Mouse (Mus musculus): ENCODE measurements around the gene Wnk4. TPM values are rescaled to one million over a fixed set of nuclear protein-coding genes. Genes with fewer than 3 reads are reported as not detected.

Wnk4 gene
- polyA plus RNA-seq, 1 experiment from 2014 or later: 6.2 TPM

- DNase-seq (ENCODE audit: low spot score): no peak
- peaks cover 85% of the 10 kb centered on the region for H3K27me3 ChIP-seq (ENCODE audit: low read depth, poor library complexity, severe bottlenecking)
- peaks cover 51% of the 10 kb centered on the region for H3K4me1 ChIP-seq
- H3K27ac ChIP-seq: no peak overlapping the region
- 31% methylated on average over 6 of the region's 6 CpGs for WGBS
- H3K36me3 ChIP-seq: no peaks in the 10 kb centered on the region
- no peak overlapping the region for H3K4me3 ChIP-seq
- no peaks in the 10 kb centered on the region for H3K9me3 ChIP-seq (replicated peaks)
These were observed 5.5 kb downstream of the Wnk4 start for GRCm38 (mm10) chr11:101265906-101266305.

- H3K27me3 ChIP-seq (ENCODE audit: low read depth, poor library complexity, severe bottlenecking): peaks cover 54% of the 10 kb centered on the region
- peaks cover 19% of the 10 kb centered on the region for H3K4me1 ChIP-seq
- no peaks in the 10 kb centered on the region for H3K9me3 ChIP-seq (replicated peaks)
- no peaks in the 10 kb centered on the region for H3K36me3 ChIP-seq
- no peak for DNase-seq (ENCODE audit: low spot score)
- 13% methylated on average over 10 of the region's 10 CpGs for WGBS
- no peak overlapping the region for H3K27ac ChIP-seq
- no peak overlapping the region for H3K4me3 ChIP-seq
These were observed 9.3 kb downstream of the Wnk4 start for GRCm38 (mm10) chr11:101269577-101270116.

- Histone ChIP-seq H3K27ac (no peak overlapping the region), H3K9me3 (replicated peaks) (no peaks in the 10 kb centered on the region), H3K36me3 (peaks cover 16% of the 10 kb centered on the region), H3K27me3 (ENCODE audit: low read depth, poor library complexity, severe bottlenecking) (peaks cover 48% of the 10 kb centered on the region), H3K4me3 (no peak overlapping the region), H3K4me1 (peaks cover 32% of the 10 kb centered on the region)
- WGBS: 93% methylated on average over 3 of the region's 3 CpGs
- no peak for DNase-seq (ENCODE audit: low spot score)
These were observed 12.1 kb downstream of the Wnk4 start for GRCm38 (mm10) chr11:101272446-101272845.

GRCm38 (mm10) chr11:101275309-101275708 is 14.9 kb downstream of the Wnk4 start:
- peaks cover 38% of the 10 kb centered on the region for H3K27me3 ChIP-seq (ENCODE audit: low read depth, poor library complexity, severe bottlenecking)
- peaks cover 40% of the 10 kb centered on the region for H3K4me1 ChIP-seq
- no peak overlapping the region for H3K4me3 ChIP-seq
- H3K36me3 ChIP-seq: peaks cover 17% of the 10 kb centered on the region
- no peaks in the 10 kb centered on the region for H3K9me3 ChIP-seq (replicated peaks)
- WGBS: 68% methylated on average over 4 of the region's 4 CpGs
- DNase-seq (ENCODE audit: low spot score): no peak
- H3K27ac ChIP-seq: no peak overlapping the region

- Histone ChIP-seq H3K27ac (peak overlapping the region; percentile 26; the same call in 1 of the 2 replicates), H3K27me3 (ENCODE audit: low read depth, poor library complexity, severe bottlenecking) (peaks cover 47% of the 10 kb centered on the region), H3K4me3 (peak overlapping the region; percentile 18), H3K9me3 (replicated peaks) (no peaks in the 10 kb centered on the region), H3K4me1 (peaks cover 40% of the 10 kb centered on the region), H3K36me3 (peaks cover 17% of the 10 kb centered on the region)
- 30% methylated on average over 27 of the region's 27 CpGs for WGBS
- DNase-seq (ENCODE audit: low spot score): no peak
These were observed 16.1 kb downstream of the Wnk4 start for GRCm38 (mm10) chr11:101276319-101277070.

GRCm38 (mm10) chr11:101277381-101278222 is 17.2 kb downstream of the Wnk4 start:
- Histone ChIP-seq H3K9me3 (replicated peaks) (no peaks in the 10 kb centered on the region), H3K4me1 (peaks cover 40% of the 10 kb centered on the region), H3K27ac (peak overlapping the region; percentile 86; the same call in 1 of the 2 replicates), H3K4me3 (peak overlapping the region; percentile 87), H3K27me3 (ENCODE audit: low read depth, poor library complexity, severe bottlenecking) (peaks cover 47% of the 10 kb centered on the region), H3K36me3 (peaks cover 17% of the 10 kb centered on the region)
- DNase-seq (ENCODE audit: low spot score): no peak
- WGBS: 72% methylated on average over 12 of the region's 12 CpGs

- Histone ChIP-seq H3K9me3 (replicated peaks) (no peaks in the 10 kb centered on the region), H3K4me3 (peak within 1 kb of the TSS; percentile 87), H3K4me1 (peaks cover 40% of the 10 kb centered on the region), H3K36me3 (peaks cover 17% of the 10 kb centered on the region), H3K27ac (peak within 1 kb of the TSS; percentile 86), H3K27me3 (ENCODE audit: low read depth, poor library complexity, severe bottlenecking) (peaks cover 45% of the 10 kb centered on the region)
- DNase-seq (ENCODE audit: low spot score): peak; percentile 86
- 11% methylated on average over 45 of the region's 45 CpGs for WGBS
These were observed 18.1 kb downstream of the Wnk4 start, which contains the start of the genes Cntd1 and Coa3 for GRCm38 (mm10) chr11:101278223-101279192. Gene Cntd1, plus strand, starts transcription at chr11:101279012. Gene Coa3, minus strand, starts transcription at chr11:101279114.

GRCm38 (mm10) chr11:101279193-101279569 is 18.8 kb downstream of the Wnk4 start:
- H3K27me3 ChIP-seq (ENCODE audit: low read depth, poor library complexity, severe bottlenecking): peaks cover 41% of the 10 kb centered on the region
- peaks cover 40% of the 10 kb centered on the region for H3K4me1 ChIP-seq
- WGBS: 62% methylated on average over 14 of the region's 14 CpGs
- peaks cover 17% of the 10 kb centered on the region for H3K36me3 ChIP-seq
- no peaks in the 10 kb centered on the region for H3K9me3 ChIP-seq (replicated peaks)
- peak overlapping the region; percentile 86 for H3K27ac ChIP-seq
- peak overlapping the region; percentile 87 for H3K4me3 ChIP-seq
- no peak for DNase-seq (ENCODE audit: low spot score)

- Histone ChIP-seq H3K27ac (no peak overlapping the region), H3K4me1 (peaks cover 33% of the 10 kb centered on the region), H3K27me3 (ENCODE audit: low read depth, poor library complexity, severe bottlenecking) (peaks cover 35% of the 10 kb centered on the region), H3K4me3 (no peak overlapping the region), H3K36me3 (peaks cover 29% of the 10 kb centered on the region), H3K9me3 (replicated peaks) (no peaks in the 10 kb centered on the region)
- WGBS: 53% methylated on average over 7 of the region's 7 CpGs
- no peak for DNase-seq (ENCODE audit: low spot score)
These were observed 20.5 kb downstream of the Wnk4 start for GRCm38 (mm10) chr11:101280837-101281236.

- 58% methylated on average over 5 of the region's 5 CpGs for WGBS
- H3K36me3 ChIP-seq: peaks cover 32% of the 10 kb centered on the region
- H3K4me3 ChIP-seq: no peak overlapping the region
- no peak for DNase-seq (ENCODE audit: low spot score)
- no peak overlapping the region; the same call in 1 of the 2 replicates for H3K27ac ChIP-seq
- H3K9me3 ChIP-seq (replicated peaks): no peaks in the 10 kb centered on the region
- H3K4me1 ChIP-seq: peaks cover 13% of the 10 kb centered on the region
- H3K27me3 ChIP-seq (ENCODE audit: low read depth, poor library complexity, severe bottlenecking): peaks cover 16% of the 10 kb centered on the region
These were observed 22.5 kb downstream of the Wnk4 start for GRCm38 (mm10) chr11:101282896-101283295.

- DNase-seq (ENCODE audit: low spot score): no peak
- H3K27me3 ChIP-seq (ENCODE audit: low read depth, poor library complexity, severe bottlenecking): peaks cover 16% of the 10 kb centered on the region
- no peaks in the 10 kb centered on the region for H3K9me3 ChIP-seq (replicated peaks)
- peaks cover 6% of the 10 kb centered on the region for H3K4me1 ChIP-seq
- H3K27ac ChIP-seq: no peak overlapping the region
- peaks cover 41% of the 10 kb centered on the region for H3K36me3 ChIP-seq
- H3K4me3 ChIP-seq: no peak overlapping the region
- WGBS: 77% methylated on average over 4 of the region's 4 CpGs
These were observed 23.4 kb downstream of the Wnk4 start for GRCm38 (mm10) chr11:101283805-101284204.

- Histone ChIP-seq H3K4me3 (no peak overlapping the region), H3K4me1 (no peaks in the 10 kb centered on the region), H3K36me3 (peaks cover 76% of the 10 kb centered on the region), H3K27ac (no peak overlapping the region), H3K9me3 (replicated peaks) (no peaks in the 10 kb centered on the region), H3K27me3 (ENCODE audit: low read depth, poor library complexity, severe bottlenecking) (no peaks in the 10 kb centered on the region)
- WGBS: 87% methylated on average over 9 of the region's 9 CpGs
- DNase-seq (ENCODE audit: low spot score): no peak
These were observed 26.9 kb downstream of the Wnk4 start for GRCm38 (mm10) chr11:101287306-101287705.
